Mouse (Mus musculus) lung, adult 10 weeks (tissue): Measurements from ENCODE around the gene Gmnn. TPM values are rescaled to one million over a fixed set of nuclear protein-coding genes. Genes with fewer than 3 reads are reported as not detected.

Experiments
- polyA plus RNA-seq: library from polyadenylated mRNA; stranded (reverse); fragments of 350-450 nt; fragmentation: Illumina TruSeq; extraction: RNeasy Lipid Tissue Mini Kit (QIAGEN cat#74804); gene quantifications from one replicate; pipeline ENCODE4 v1.2.3, GENCODE M21; 2014; ENCODE audit warnings: low read depth, low replicate concordance; ENCODE audit not compliant: insufficient read depth

The Gmnn gene
- 18.6 TPM for polyA plus RNA-seq

DNA sequence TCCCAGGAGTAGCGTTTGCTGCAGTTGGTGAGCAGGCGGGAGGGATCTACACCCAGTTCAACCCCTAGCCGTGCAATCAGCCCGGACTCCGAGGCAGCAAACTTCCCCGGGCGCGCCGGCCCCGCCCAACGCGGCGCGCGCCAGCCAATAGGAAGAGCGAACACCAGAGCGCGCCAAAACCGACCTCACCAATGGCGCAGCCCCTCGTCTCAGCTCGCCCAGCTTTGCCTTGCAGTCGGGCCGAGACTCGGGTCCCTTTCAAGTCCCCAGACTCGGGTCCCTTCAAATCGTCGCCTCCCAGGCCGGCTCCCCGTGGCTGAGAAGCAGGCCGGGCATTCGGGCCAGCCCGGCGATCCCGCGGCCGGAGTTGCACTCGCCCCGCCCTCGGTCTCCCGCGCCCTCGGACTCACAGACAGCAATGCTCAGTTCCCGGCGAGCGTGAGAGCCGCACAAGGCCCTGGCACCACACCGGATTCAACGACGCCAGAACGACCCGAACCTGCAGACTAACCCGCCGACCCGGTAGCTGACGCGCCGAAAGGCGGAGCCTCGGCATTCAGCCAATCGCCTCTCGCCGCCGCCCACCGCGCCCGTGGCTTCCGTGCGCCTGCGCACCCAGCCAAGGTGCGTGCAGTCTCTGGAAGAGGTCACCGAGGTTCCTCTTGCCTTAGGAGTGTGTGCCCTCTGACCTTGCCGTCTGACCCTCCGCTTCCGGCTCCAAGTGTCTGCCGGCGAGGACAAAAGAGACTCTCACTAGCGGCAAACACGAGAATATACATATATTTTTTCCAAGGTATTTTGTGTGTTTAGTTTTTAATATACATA is at the start of gene Gmnn:
Gene Gmnn, minus strand, starts transcription at position 521 of the 825 bp plus-strand sequence.

DNA sequence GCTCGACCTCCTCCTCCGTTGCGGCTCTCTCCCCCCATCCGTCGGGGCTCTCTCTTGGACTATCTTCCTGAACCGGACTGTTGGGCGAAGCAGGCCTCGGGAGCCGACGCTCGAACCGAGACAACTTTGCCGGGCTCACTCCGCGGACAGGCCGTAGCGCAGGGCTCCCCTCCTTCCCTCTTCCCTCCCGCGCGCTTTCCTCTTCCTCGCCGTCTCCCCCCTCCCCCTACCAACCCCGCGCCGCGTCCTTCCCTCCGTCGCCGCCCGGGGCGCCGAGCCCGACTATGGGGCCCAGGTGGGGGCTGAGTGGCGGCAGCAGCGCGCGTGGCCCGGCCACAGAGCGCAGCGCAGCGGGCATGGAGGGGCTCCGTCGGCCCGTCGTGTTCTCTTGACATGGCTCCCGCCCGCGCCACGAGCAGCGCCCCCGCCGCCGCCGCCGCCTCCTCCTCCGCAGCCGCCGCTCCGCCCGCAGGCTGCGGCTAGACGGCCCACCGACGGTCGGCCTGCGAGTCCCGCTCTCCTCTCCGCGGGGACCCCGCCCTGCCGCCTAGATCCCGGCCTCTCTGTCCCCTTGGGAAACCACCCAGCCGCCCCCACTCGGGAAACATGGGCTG is 39.7 kb upstream of the Gmnn start, which contains the start of gene BC005537:
Gene BC005537, plus strand, starts transcription at position 350 of the 614 bp plus-strand sequence.

DNA sequence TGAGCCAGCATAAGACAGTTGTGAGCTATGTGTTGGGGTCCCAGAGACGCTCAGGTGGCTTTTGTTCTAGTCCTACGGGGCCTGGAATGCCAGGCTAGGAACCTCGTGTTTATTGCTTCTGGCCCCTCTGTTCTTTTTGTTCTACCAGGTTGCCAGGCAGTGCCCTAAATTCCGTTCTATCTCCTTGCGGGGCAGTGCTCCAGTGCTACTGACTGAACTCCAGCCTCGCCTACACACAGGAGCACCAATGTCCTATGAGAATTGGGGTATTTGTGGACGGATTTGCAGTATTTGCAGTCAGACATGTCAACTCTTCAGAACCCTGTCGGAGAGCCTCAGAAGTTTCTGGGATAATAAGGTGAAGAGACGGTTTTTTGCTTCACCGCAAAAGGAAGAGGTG is 20.7 kb downstream of the Gmnn start, which contains the start of gene Armh2:
Gene Armh2, plus strand, starts transcription at position 205 of the 400 bp plus-strand sequence.

Other genes with a start within 250 kb of the Gmnn start
- gene Ripor2, start 179.7 kb downstream of the Gmnn start, polyA plus RNA-seq = 8.0 TPM
- gene Armh2, start 20.7 kb downstream of the Gmnn start, polyA plus RNA-seq = not detected
- 70.4 TPM for gene BC005537, start 39.7 kb upstream of the Gmnn start, polyA plus RNA-seq
- 97.3 TPM for gene Acot13, start 69.6 kb upstream of the Gmnn start, polyA plus RNA-seq
- gene Tdp2, start 69.8 kb upstream of the Gmnn start, polyA plus RNA-seq = 12.3 TPM
- gene D130043K22Rik, start 83.2 kb upstream of the Gmnn start, polyA plus RNA-seq = 0.21 TPM
- 2.2 TPM for gene Aldh5a1, start 175.7 kb upstream of the Gmnn start, polyA plus RNA-seq
- gene Gpld1, start 181.2 kb upstream of the Gmnn start, polyA plus RNA-seq = 1.7 TPM